In genomic region chr3:108591530-108592522, GRCm38 (mm10) we compare ENCODE assay signal across 9 mouse cellular contexts. TPM values are rescaled to one million over a fixed set of nuclear protein-coding genes. Genes with fewer than 3 reads are reported as not detected.
A peak's percentile ranks its signal among the peaks of the same experiment; 100 is the strongest.
DNase-seq lines count a peak whose midpoint lies in the region; ATAC-seq and TF ChIP-seq lines count a peak whose summit lies in the region.
"Had no signal": no experiment of that assay in that cellular context is flagged by ENCODE, and none has a peak within 500 bp of the region (broad histone marks: within the 10 kb centered on the region; RNA-seq: fewer than 3 reads in every experiment).

No protein-coding gene starts in this region.

- H3K9me3 ChIP-seq in hindbrain, embryonic 14.5 days (ENCODE audit: control insufficient read depth, low read length) = no peaks in the 10 kb centered on the region
- no peaks in the 10 kb centered on the region for H3K9me3 ChIP-seq in midbrain, embryonic 10.5 days (replicated peaks)

- TF ChIP-seq CTCF in thymus, adult 2 months (IDR thresholded peaks at IDR 0.05; ENCODE audit: borderline replicate concordance, control insufficient read depth, extremely low read depth, insufficient read depth, low read length, poor library complexity) = no peak

- H3K4me2 ChIP-seq in hindbrain, embryonic 14.5 days (replicated peaks) = peak overlapping the region; percentile 76

- H3K36me3 ChIP-seq in thymus, adult 2 months (ENCODE audit: control insufficient read depth, insufficient read depth, low read length) = no peaks in the 10 kb centered on the region
- H3K36me3 ChIP-seq in hindbrain, embryonic 14.5 days (replicated peaks; ENCODE audit: control insufficient read depth, insufficient read depth) = no peaks in the 10 kb centered on the region
- no peaks in the 10 kb centered on the region for H3K36me3 ChIP-seq in midbrain, embryonic 10.5 days

- no peak overlapping the region for H3K27ac ChIP-seq in thymus, adult 2 months (ENCODE audit: control insufficient read depth, insufficient read depth, low read length)
- peak overlapping the region; percentile 95 for H3K27ac ChIP-seq in hindbrain, embryonic 14.5 days
- peak overlapping the region; percentile 92 for H3K27ac ChIP-seq in midbrain, embryonic 10.5 days (replicated peaks)

- no peak for DNase-seq in frontal cortex, postnatal 10 days (ENCODE audit: low spot score in 2 of 2)
- peak; percentile 4 for DNase-seq in thymus, adult 2 months
- no peak for DNase-seq in thymus, postnatal 25 days
- DNase-seq in hindbrain, embryonic 14.5 days (ENCODE audit: low spot score) = peak; percentile 37
- no peak for DNase-seq in midbrain, embryonic 10.5 days (ENCODE audit: low spot score)
- no peak for DNase-seq in spleen, postnatal 14 days (ENCODE audit: low spot score in 2 of 2)
- DNase-seq in adipocyte (ENCODE audit: low spot score) = no peak

- H3K27me3 ChIP-seq in thymus, adult 2 months (ENCODE audit: control insufficient read depth, insufficient read depth, low read length) = no peaks in the 10 kb centered on the region
- H3K27me3 ChIP-seq in hindbrain, embryonic 14.5 days (ENCODE audit: control insufficient read depth, insufficient read depth, low read length) = no peaks in the 10 kb centered on the region
- H3K27me3 ChIP-seq in midbrain, embryonic 10.5 days (ENCODE audit: low read depth, poor library complexity, severe bottlenecking) = no peaks in the 10 kb centered on the region

- no peak for TF ChIP-seq POLR2A in thymus, adult 2 months (IDR thresholded peaks at IDR 0.05; ENCODE audit: control insufficient read depth, extremely low read depth, insufficient read depth, low read length, poor library complexity)

- peak overlapping the region; percentile 92 for H3K9ac ChIP-seq in hindbrain, embryonic 14.5 days

- peaks cover 6% of the 10 kb centered on the region for H3K4me1 ChIP-seq in thymus, adult 2 months (replicated peaks; ENCODE audit: control insufficient read depth, insufficient read depth, low read length)
- H3K4me1 ChIP-seq in hindbrain, embryonic 14.5 days (replicated peaks; ENCODE audit: control insufficient read depth, insufficient read depth, low read length) = peaks cover 17% of the 10 kb centered on the region
- peaks cover 30% of the 10 kb centered on the region for H3K4me1 ChIP-seq in midbrain, embryonic 10.5 days

- peak; percentile 58 for ATAC-seq in frontal cortex, adult (ENCODE audit: low TSS enrichment)
- peak; percentile 84 for ATAC-seq in hindbrain, embryonic 14.5 days (ENCODE audit: low FRiP score)

- H3K4me3 ChIP-seq in thymus, adult 2 months (ENCODE audit: control insufficient read depth, insufficient read depth, low read length) = peak overlapping the region; percentile 86
- peak overlapping the region; percentile 87 for H3K4me3 ChIP-seq in hindbrain, embryonic 14.5 days (replicated peaks; ENCODE audit: low read length)
- H3K4me3 ChIP-seq in midbrain, embryonic 10.5 days = peak overlapping the region; percentile 99

- under 1% methylated on average over 58 of the region's 61 CpGs for WGBS in thymus, adult 2 months
- WGBS in hindbrain, embryonic 14.5 days = under 1% methylated on average over 61 of the region's 61 CpGs
- WGBS in midbrain, embryonic 10.5 days = under 1% methylated on average over 61 of the region's 61 CpGs

RNA-seq across cellular contexts. Expression of gene Wdr47, which starts 0.7 kb away (rescaled TPM):
- polyA plus RNA-seq in thymus, adult 2 months (2012; rRNA removed) = 7.8 and 8.3 TPM in 2 replicates
- 105 and 130 TPM in 2 replicates for polyA plus RNA-seq in hindbrain, embryonic 14.5 days (2014; fragmentation: Nextera tagmentation; extraction: Ambion mirVana)
- 23.6 and 36.5 TPM in 2 replicates for polyA plus RNA-seq in midbrain, embryonic 10.5 days (2016; fragmentation: Nextera tagmentation; extraction: Ambion mirVana)

RNA-seq across cellular contexts. Expression of gene Taf13, which starts 20.3 kb away (rescaled TPM):
- polyA plus RNA-seq in thymus, adult 2 months (2012; rRNA removed) = 3.0 and 4.5 TPM in 2 replicates
- polyA plus RNA-seq in hindbrain, embryonic 14.5 days (2014; fragmentation: Nextera tagmentation; extraction: Ambion mirVana) = 41.0 and 50.6 TPM in 2 replicates
- 72.9 and 78.3 TPM in 2 replicates for polyA plus RNA-seq in midbrain, embryonic 10.5 days (2016; fragmentation: Nextera tagmentation; extraction: Ambion mirVana)

RNA-seq across cellular contexts. Expression of gene Tmem167b, which starts 29.6 kb away (rescaled TPM):
- 5.2 TPM in 2 replicates for polyA plus RNA-seq in thymus, adult 2 months (2012; rRNA removed)
- polyA plus RNA-seq in hindbrain, embryonic 14.5 days (2014; fragmentation: Nextera tagmentation; extraction: Ambion mirVana) = 51.8 and 52.0 TPM in 2 replicates
- 38.6 and 50.8 TPM in 2 replicates for polyA plus RNA-seq in midbrain, embryonic 10.5 days (2016; fragmentation: Nextera tagmentation; extraction: Ambion mirVana)

RNA-seq across cellular contexts. Expression of gene 5330417C22Rik, which starts 55.5 kb away (rescaled TPM):
- 1.7 and 1.8 TPM in 2 replicates for polyA plus RNA-seq in thymus, adult 2 months (2012; rRNA removed)
- polyA plus RNA-seq in hindbrain, embryonic 14.5 days (2014; fragmentation: Nextera tagmentation; extraction: Ambion mirVana) = 15.4 and 18.3 TPM in 2 replicates
- polyA plus RNA-seq in midbrain, embryonic 10.5 days (2016; fragmentation: Nextera tagmentation; extraction: Ambion mirVana) = 2.6 and 3.2 TPM in 2 replicates

RNA-seq across cellular contexts. Expression of gene 1700013F07Rik, which starts 57.9 kb away (rescaled TPM):
- polyA plus RNA-seq in thymus, adult 2 months (2012; rRNA removed) = 0.16 TPM in 1 of 2 replicates, not detected in the other
- polyA plus RNA-seq in hindbrain, embryonic 14.5 days (2014; fragmentation: Nextera tagmentation; extraction: Ambion mirVana) = 1.7 and 2.8 TPM in 2 replicates
- 0.49 and 0.63 TPM in 2 replicates for polyA plus RNA-seq in midbrain, embryonic 10.5 days (2016; fragmentation: Nextera tagmentation; extraction: Ambion mirVana)
- polyA plus RNA-seq: large intestine, adult 2 months had no signal

Comparison
In these comparisons a context has a peak if more than half of its experiments do, and no peak if none do; other contexts are left out.
1. DNase-seq: peak in thymus, adult 2 months (single experiment) and hindbrain, embryonic 14.5 days (single experiment); none in frontal cortex, postnatal 10 days (0 of 2), thymus, postnatal 25 days (single experiment), midbrain, embryonic 10.5 days (single experiment), spleen, postnatal 14 days (0 of 2) and adipocyte (single experiment).
2. Peak in every context shown above with its lines, with median percentiles within 50 percentile points of each other: H3K4me3 ChIP-seq.